Mouse (Mus musculus) ES-Bruce4 (cell line): ENCODE measurements around the gene Anp32a.

ENCODE experiments used
- EP300 ChIP-seq: IDR thresholded peaks from 2 replicates; pipeline ENCODE4 v1.6.1; 2011; ENCODE audit warnings: low read depth, low read length; ENCODE audit not compliant: insufficient read depth
- POLR2A ChIP-seq: IDR thresholded peaks from one replicate; pipeline ENCODE4 v1.8.1; 2011; ENCODE audit warnings: low read length; ENCODE audit not compliant: insufficient read depth

DNA sequence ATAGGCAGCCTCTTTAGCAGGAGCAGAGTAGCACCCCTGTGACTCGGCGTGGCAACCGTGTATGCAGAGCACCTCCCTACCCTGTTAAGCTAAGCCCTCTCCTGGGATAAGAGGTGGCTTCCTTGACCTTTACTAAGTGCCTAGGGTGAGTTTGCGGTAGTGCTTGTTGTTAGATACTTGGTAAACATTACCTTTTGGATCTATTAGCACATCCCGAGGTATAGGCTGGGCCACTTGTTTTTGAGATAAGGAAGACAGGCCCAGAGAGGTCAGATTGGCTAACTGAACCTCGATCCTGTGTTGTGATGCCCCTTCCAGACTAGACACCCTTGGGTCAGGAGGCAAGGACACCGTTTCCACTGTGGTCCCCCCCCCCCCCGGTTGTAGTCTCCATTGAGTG, 16.5 kb downstream of the Anp32a start:
- TF ChIP-seq EP300 (no peak), POLR2A (no peak)
